Mouse (Mus musculus): ENCODE measurements around the gene Chp1. TPM values are rescaled to one million over a fixed set of nuclear protein-coding genes. Genes with fewer than 3 reads are reported as not detected.
"Not testable (repeated sequence)": the region's sequence is repeated elsewhere in the genome, so short reads cannot be mapped to it uniquely, and the experiment has no call there.

Chp1 gene
- polyA plus RNA-seq, 1 experiment from 2014 or later = 56.1 TPM

- 60% methylated on average over 8 of the region's 8 CpGs for WGBS (ENCODE audit: insufficient replicate concordance)
- H3K9me3 ChIP-seq (replicated peaks) = no peaks in the 10 kb centered on the region
- H3K4me1 ChIP-seq (replicated peaks) = peaks cover 47% of the 10 kb centered on the region
- H3K27me3 ChIP-seq = no peaks in the 10 kb centered on the region
- H3K4me2 ChIP-seq = peak overlapping the region; percentile 67
- H3K4me3 ChIP-seq (replicated peaks) = peak overlapping the region; percentile 89; the same call in 1 of the 2 replicates
- ATAC-seq (ENCODE audit: insufficient read depth) = no peak
- H3K36me3 ChIP-seq (replicated peaks) = peaks cover 55% of the 10 kb centered on the region
- peak overlapping the region; percentile 14; the same call in 1 of the 2 replicates for H3K27ac ChIP-seq (replicated peaks)
- peak overlapping the region; percentile 13; the same call in 1 of the 2 replicates for H3K9ac ChIP-seq
Measured at GRCm38 (mm10) chr2:119596781-119597330, 49.4 kb downstream of the Chp1 start.

- peaks cover 84% of the 10 kb centered on the region for H3K36me3 ChIP-seq (replicated peaks)
- H3K4me1 ChIP-seq (replicated peaks) = peaks cover 67% of the 10 kb centered on the region
- H3K4me3 ChIP-seq (replicated peaks) = no peak overlapping the region
- H3K9ac ChIP-seq = no peak overlapping the region
- no peak for ATAC-seq (ENCODE audit: insufficient read depth)
- no peaks in the 10 kb centered on the region for H3K27me3 ChIP-seq
- WGBS (ENCODE audit: insufficient replicate concordance) = 85% methylated on average over 4 of the region's 4 CpGs
- 0 out of 2 replicates have a peak overlapping the region, but pooled peaks have one; percentile 1 for H3K4me2 ChIP-seq
- peak overlapping the region; percentile 51 for H3K27ac ChIP-seq (replicated peaks)
- H3K9me3 ChIP-seq (replicated peaks) = no peaks in the 10 kb centered on the region
Measured at GRCm38 (mm10) chr2:119601027-119601426, 53.5 kb downstream of the Chp1 start.

GRCm38 (mm10) chr2:119601575-119601974 lies 54.1 kb downstream of the Chp1 start:
- peaks cover 68% of the 10 kb centered on the region for H3K4me1 ChIP-seq (replicated peaks)
- H3K27me3 ChIP-seq; ATAC-seq (ENCODE audit: insufficient read depth); H3K9ac ChIP-seq; H3K9me3 ChIP-seq (replicated peaks); H3K4me3 ChIP-seq (replicated peaks): not testable (repeated sequence)
- 80% methylated on average over 3 of the region's 3 CpGs for WGBS (ENCODE audit: insufficient replicate concordance)
- peak overlapping the region; percentile 36; the same call in 1 of the 2 replicates for H3K4me2 ChIP-seq
- H3K36me3 ChIP-seq (replicated peaks) = peaks cover 84% of the 10 kb centered on the region
- peak overlapping the region; percentile 51; the same call in 1 of the 2 replicates for H3K27ac ChIP-seq (replicated peaks)

GRCm38 (mm10) chr2:119602488-119602887 lies 55.0 kb downstream of the Chp1 start:
- H3K27ac ChIP-seq (replicated peaks) = peak overlapping the region; percentile 97
- no peaks in the 10 kb centered on the region for H3K27me3 ChIP-seq
- H3K4me2 ChIP-seq = peak overlapping the region; percentile 31
- no peak overlapping the region for H3K4me3 ChIP-seq (replicated peaks)
- H3K36me3 ChIP-seq (replicated peaks) = peaks cover 83% of the 10 kb centered on the region
- peaks cover 70% of the 10 kb centered on the region for H3K4me1 ChIP-seq (replicated peaks)
- peak overlapping the region; percentile 35; the same call in 1 of the 2 replicates for H3K9ac ChIP-seq
- 64% methylated on average over 1 of the region's 1 CpGs for WGBS (ENCODE audit: insufficient replicate concordance)
- no peak for ATAC-seq (ENCODE audit: insufficient read depth)
- H3K9me3 ChIP-seq (replicated peaks) = no peaks in the 10 kb centered on the region

- peak overlapping the region; percentile 50 for H3K4me2 ChIP-seq
- no peaks in the 10 kb centered on the region for H3K9me3 ChIP-seq (replicated peaks)
- H3K36me3 ChIP-seq (replicated peaks) = peaks cover 85% of the 10 kb centered on the region
- no peak overlapping the region for H3K9ac ChIP-seq
- no peaks in the 10 kb centered on the region for H3K27me3 ChIP-seq
- H3K4me3 ChIP-seq (replicated peaks) = no peak overlapping the region
- peak overlapping the region; percentile 97 for H3K27ac ChIP-seq (replicated peaks)
- 27% methylated on average over 2 of the region's 2 CpGs for WGBS (ENCODE audit: insufficient replicate concordance)
- peaks cover 67% of the 10 kb centered on the region for H3K4me1 ChIP-seq (replicated peaks)
- ATAC-seq (ENCODE audit: insufficient read depth) = peak; percentile 8; the same call in 1 of the 2 replicates
Measured at GRCm38 (mm10) chr2:119603909-119604308, 56.4 kb downstream of the Chp1 start.

- ATAC-seq (ENCODE audit: insufficient read depth) = peak; percentile 92
- peaks cover 87% of the 10 kb centered on the region for H3K36me3 ChIP-seq (replicated peaks)
- H3K27me3 ChIP-seq = no peaks in the 10 kb centered on the region
- H3K9me3 ChIP-seq (replicated peaks) = no peaks in the 10 kb centered on the region
- 26% methylated on average over 6 of the region's 6 CpGs for WGBS (ENCODE audit: insufficient replicate concordance)
- H3K4me1 ChIP-seq (replicated peaks) = peaks cover 67% of the 10 kb centered on the region
- peak overlapping the region; percentile 20 for H3K4me3 ChIP-seq (replicated peaks)
- H3K9ac ChIP-seq = peak overlapping the region; percentile 33
- H3K4me2 ChIP-seq = peak overlapping the region; percentile 50
- H3K27ac ChIP-seq (replicated peaks) = peak overlapping the region; percentile 97
Measured at GRCm38 (mm10) chr2:119605361-119605973, 58.0 kb downstream of the Chp1 start.

GRCm38 (mm10) chr2:119607023-119607422 lies 59.5 kb downstream of the Chp1 start:
- peak; percentile 43; the same call in 1 of the 2 replicates for ATAC-seq (ENCODE audit: insufficient read depth)
- Histone ChIP-seq H3K27ac (replicated peaks) (peak overlapping the region; percentile 97), H3K4me2 (peak overlapping the region; percentile 25), H3K9ac (no peak overlapping the region), H3K36me3 (replicated peaks) (peaks cover 91% of the 10 kb centered on the region), H3K4me1 (replicated peaks) (peaks cover 54% of the 10 kb centered on the region), H3K4me3 (replicated peaks) (no peak overlapping the region), H3K27me3 (no peaks in the 10 kb centered on the region), H3K9me3 (replicated peaks) (no peaks in the 10 kb centered on the region)
- WGBS (ENCODE audit: insufficient replicate concordance) = 48% methylated on average over 4 of the region's 4 CpGs

GRCm38 (mm10) chr2:119617841-119618198 lies 70.3 kb downstream of the Chp1 start:
- peak overlapping the region; percentile 98 for H3K27ac ChIP-seq (replicated peaks)
- H3K4me3 ChIP-seq (replicated peaks) = peak overlapping the region; percentile 83
- ATAC-seq (ENCODE audit: insufficient read depth) = peak; percentile 76
- peak overlapping the region; percentile 73 for H3K4me2 ChIP-seq
- under 1% methylated on average over 13 of the region's 13 CpGs for WGBS (ENCODE audit: insufficient replicate concordance)
- H3K9ac ChIP-seq = peak overlapping the region; percentile 88
- no peaks in the 10 kb centered on the region for H3K27me3 ChIP-seq
- peaks cover 44% of the 10 kb centered on the region for H3K36me3 ChIP-seq (replicated peaks)
- H3K9me3 ChIP-seq (replicated peaks) = no peaks in the 10 kb centered on the region
- peaks cover 41% of the 10 kb centered on the region for H3K4me1 ChIP-seq (replicated peaks)

- H3K27ac ChIP-seq (replicated peaks) = peak within 1 kb of the TSS; percentile 98
- H3K27me3 ChIP-seq = no peaks in the 10 kb centered on the region
- peaks cover 44% of the 10 kb centered on the region for H3K4me1 ChIP-seq (replicated peaks)
- peak within 1 kb of the TSS; percentile 76 for H3K4me2 ChIP-seq
- WGBS (ENCODE audit: insufficient replicate concordance) = under 1% methylated on average over 55 of the region's 55 CpGs
- peak within 1 kb of the TSS; percentile 83 for H3K4me3 ChIP-seq (replicated peaks)
- no peaks in the 10 kb centered on the region for H3K9me3 ChIP-seq (replicated peaks)
- peaks cover 44% of the 10 kb centered on the region for H3K36me3 ChIP-seq (replicated peaks)
- peak; percentile 98 for ATAC-seq (ENCODE audit: insufficient read depth)
- H3K9ac ChIP-seq = peak within 1 kb of the TSS; percentile 88
Measured at GRCm38 (mm10) chr2:119618199-119618982, 70.9 kb downstream of the Chp1 start, which contains the start of the genes Nusap1 and Oip5. TSS of gene Nusap1 (plus strand) at chr2:119618298. TSS of gene Oip5 (minus strand) at chr2:119618469.

GRCm38 (mm10) chr2:119619002-119619401 lies 71.5 kb downstream of the Chp1 start:
- peaks cover 46% of the 10 kb centered on the region for H3K4me1 ChIP-seq (replicated peaks)
- ATAC-seq (ENCODE audit: insufficient read depth) = not testable (repeated sequence)

GRCm38 (mm10) chr2:119621302-119621701 lies 73.8 kb downstream of the Chp1 start:
- no peak for ATAC-seq (ENCODE audit: insufficient read depth)
- Histone ChIP-seq H3K4me1 (replicated peaks) (peaks cover 39% of the 10 kb centered on the region), H3K27ac (replicated peaks) (no peak overlapping the region), H3K9ac (peak overlapping the region; percentile 39), H3K4me3 (replicated peaks) (peak overlapping the region; percentile 83), H3K4me2 (peak overlapping the region; percentile 76), H3K9me3 (replicated peaks) (no peaks in the 10 kb centered on the region), H3K27me3 (no peaks in the 10 kb centered on the region), H3K36me3 (replicated peaks) (peaks cover 55% of the 10 kb centered on the region)
- WGBS (ENCODE audit: insufficient replicate concordance) = 83% methylated on average over 2 of the region's 2 CpGs

More at GRCm38 (mm10) chr2:119619002-119619401, 71.5 kb downstream of the Chp1 start:
- peaks cover 45% of the 10 kb centered on the region for H3K36me3 ChIP-seq (replicated peaks)
- peak overlapping the region; percentile 76 for H3K4me2 ChIP-seq
- H3K9me3 ChIP-seq (replicated peaks); H3K27me3 ChIP-seq: not testable (repeated sequence)
- peak overlapping the region; percentile 69 for H3K9ac ChIP-seq
- WGBS (ENCODE audit: insufficient replicate concordance) = under 1% methylated on average over 6 of the region's 6 CpGs
- H3K27ac ChIP-seq (replicated peaks) = peak overlapping the region; percentile 85
- H3K4me3 ChIP-seq (replicated peaks) = peak overlapping the region; percentile 83

All from liver, embryonic 15.5 days (tissue).